Mouse (Mus musculus): ENCODE measurements around the gene Plgrkt.
"Not testable (repeated sequence)": the region's sequence is repeated elsewhere in the genome, so short reads cannot be mapped to it uniquely, and the experiment has no call there.

DNA sequence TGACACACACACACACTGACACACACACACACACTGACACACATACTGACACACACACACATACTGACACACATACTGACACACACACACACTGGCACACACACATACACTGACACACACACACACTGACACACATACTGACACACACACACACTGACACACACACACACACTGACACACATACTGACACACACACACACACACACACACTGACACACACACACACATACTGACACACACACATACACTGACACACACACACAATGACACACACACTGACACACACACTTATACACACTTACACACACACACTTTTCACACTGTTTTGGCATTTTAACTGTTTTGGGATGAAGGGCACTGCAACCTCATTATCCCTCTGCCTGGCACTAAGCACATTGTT is 47.7 kb upstream of the Plgrkt start:
- not testable (repeated sequence) for TF ChIP-seq CTCF, POLR2A (IDR thresholded peaks at IDR 0.05; ENCODE audit: insufficient read depth, low read depth, low read length)
